Mouse (Mus musculus) lung, adult 2 months (tissue): ENCODE data around the gene Dao. TPM values are rescaled to one million over a fixed set of nuclear protein-coding genes. Genes with fewer than 3 reads are reported as not detected.

Source experiments
- DNase-seq: peaks from one replicate; pipeline ENCODE4 v3.0.0; 2022
- H3K4me1 ChIP-seq: fragments of 200-500 bp; 2 replicates; pipeline ENCODE4 v1.6.1; 2011; ENCODE audit warnings: low read length; ENCODE audit not compliant: control insufficient read depth, insufficient read depth
- H3K4me3 ChIP-seq: fragments of 200-500 bp; replicated peaks from 2 replicates; pipeline ENCODE3; 2011; ENCODE audit warnings: low read depth, mild to moderate bottlenecking, control low read depth, low read length; ENCODE audit errors: extremely low read depth
- CTCF ChIP-seq: fragments of 200-500 bp; IDR thresholded peaks from 2 replicates; pipeline ENCODE4 v1.5.1; 2011; ENCODE audit warnings: mild to moderate bottlenecking, low read length, control low read depth; ENCODE audit not compliant: insufficient read depth
- POLR2A ChIP-seq: fragments of 200-500 bp; IDR thresholded peaks from 2 replicates; pipeline ENCODE4 v1.6.1; 2011; ENCODE audit warnings: low read depth, mild to moderate bottlenecking, control low read depth, low read length, borderline replicate concordance; ENCODE audit errors: extremely low read depth
- WGBS: fragments of 180-500 bp; shearing (Covaris S2); methylation state at CpG from one replicate; pipeline ENCODE4 v1.1.7; 2018; 5-methylcytosine and 5-hydroxymethylcytosine counted together
- polyA plus RNA-seq: library from polyadenylated mRNA; depleted of rRNA; stranded (reverse); fragments of >200 nt; gene quantifications from 2 replicates; pipeline ENCODE4 v1.2.3, GENCODE M21; 2012

Dao gene
- polyA plus RNA-seq, 1 experiment: 0.17 TPM

GRCm38 (mm10) chr5:113968371-113968770 is 35.1 kb upstream of the Dao start:
- Histone ChIP-seq H3K4me1 (peaks cover 3% of the 10 kb centered on the region), H3K4me3 (no peak overlapping the region)
- DNase-seq: no peak
- WGBS: 69% methylated on average over 11 of the region's 11 CpGs
- TF ChIP-seq POLR2A (no peak), CTCF (no peak)

GRCm38 (mm10) chr5:113971434-113971960 is 32.0 kb upstream of the Dao start:
- Histone ChIP-seq H3K4me1 (peaks cover 27% of the 10 kb centered on the region), H3K4me3 (no peak overlapping the region)
- no peak for DNase-seq
- WGBS: 80% methylated on average over 10 of the region's 10 CpGs
- TF ChIP-seq POLR2A: no peak

GRCm38 (mm10) chr5:113972589-113973515 is 30.7 kb upstream of the Dao start:
- Histone ChIP-seq H3K4me3 (peak overlapping the region; percentile 20), H3K4me1 (peaks cover 32% of the 10 kb centered on the region)
- no peak for TF ChIP-seq POLR2A
- no peak for TF ChIP-seq CTCF
- 21% methylated on average over 18 of the region's 18 CpGs for WGBS
- peak; percentile 28 for DNase-seq

- H3K4me3 ChIP-seq: no peak overlapping the region
- WGBS: 44% methylated on average over 8 of the region's 8 CpGs
- DNase-seq: peak; percentile 34
- peaks cover 32% of the 10 kb centered on the region for H3K4me1 ChIP-seq
- TF ChIP-seq POLR2A: no peak
- TF ChIP-seq CTCF: no peak
Observed at GRCm38 (mm10) chr5:113973790-113974189, 29.7 kb upstream of the Dao start.

- WGBS: 60% methylated on average over 15 of the region's 15 CpGs
- TF ChIP-seq POLR2A (no peak), CTCF (no peak)
- DNase-seq: peak; percentile 64
- Histone ChIP-seq H3K4me1 (peaks cover 32% of the 10 kb centered on the region), H3K4me3 (peak overlapping the region; percentile 58)
Observed at GRCm38 (mm10) chr5:113974576-113974975, 28.9 kb upstream of the Dao start.

- DNase-seq: peak; percentile 74
- no peak for TF ChIP-seq POLR2A
- no peak for TF ChIP-seq CTCF
- peaks cover 32% of the 10 kb centered on the region for H3K4me1 ChIP-seq
- H3K4me3 ChIP-seq: no peak overlapping the region
- WGBS: 32% methylated on average over 9 of the region's 9 CpGs
Observed at GRCm38 (mm10) chr5:113975538-113976215, 27.8 kb upstream of the Dao start.

- WGBS: 73% methylated on average over 8 of the region's 8 CpGs
- peak; percentile 39 for DNase-seq
- Histone ChIP-seq H3K4me3 (no peak overlapping the region), H3K4me1 (peaks cover 32% of the 10 kb centered on the region)
- TF ChIP-seq POLR2A: no peak
- TF ChIP-seq CTCF: no peak
Observed at GRCm38 (mm10) chr5:113976597-113976996, 26.9 kb upstream of the Dao start.

GRCm38 (mm10) chr5:113977309-113977708 is 26.2 kb upstream of the Dao start:
- no peak for TF ChIP-seq CTCF
- TF ChIP-seq POLR2A: no peak
- no peak overlapping the region for H3K4me3 ChIP-seq
- H3K4me1 ChIP-seq: peaks cover 32% of the 10 kb centered on the region
- no peak for DNase-seq
- WGBS: 51% methylated on average over 8 of the region's 8 CpGs

- DNase-seq: no peak
- no peak overlapping the region for H3K4me3 ChIP-seq
- 61% methylated on average over 1 of the region's 1 CpGs for WGBS
- H3K4me1 ChIP-seq: peaks cover 14% of the 10 kb centered on the region
- no peak for TF ChIP-seq POLR2A
- no peak for TF ChIP-seq CTCF
Observed at GRCm38 (mm10) chr5:113980511-113980910, 23.0 kb upstream of the Dao start.

GRCm38 (mm10) chr5:113981171-113981570 is 22.3 kb upstream of the Dao start:
- no peak for DNase-seq
- TF ChIP-seq CTCF: no peak
- Histone ChIP-seq H3K4me3 (no peak overlapping the region), H3K4me1 (peaks cover 14% of the 10 kb centered on the region)
- WGBS: 68% methylated on average over 6 of the region's 6 CpGs
